Mouse (Mus musculus) C2C12 (cell line): Measurements from ENCODE around the gene Rhobtb1.

Experiments used
- CTCF ChIP-seq: IDR thresholded peaks from one replicate; pipeline ENCODE4 v1.5.1; 2011; ENCODE audit not compliant: control insufficient read depth, insufficient read depth, insufficient read length
- MYOD1 ChIP-seq: IDR thresholded peaks from one replicate; pipeline ENCODE4 v1.6.1; 2011; ENCODE audit warnings: low read depth; ENCODE audit not compliant: control insufficient read depth, insufficient read length
- MYOG ChIP-seq: IDR thresholded peaks from one replicate; pipeline ENCODE4 v1.6.1; 2011; ENCODE audit not compliant: control insufficient read depth, insufficient read length; ENCODE audit errors: extremely low read depth
- USF1 ChIP-seq: IDR thresholded peaks from one replicate; pipeline ENCODE4 v1.6.1; 2011; ENCODE audit warnings: low read depth, mild to moderate bottlenecking, control low read depth, moderate library complexity

DNA sequence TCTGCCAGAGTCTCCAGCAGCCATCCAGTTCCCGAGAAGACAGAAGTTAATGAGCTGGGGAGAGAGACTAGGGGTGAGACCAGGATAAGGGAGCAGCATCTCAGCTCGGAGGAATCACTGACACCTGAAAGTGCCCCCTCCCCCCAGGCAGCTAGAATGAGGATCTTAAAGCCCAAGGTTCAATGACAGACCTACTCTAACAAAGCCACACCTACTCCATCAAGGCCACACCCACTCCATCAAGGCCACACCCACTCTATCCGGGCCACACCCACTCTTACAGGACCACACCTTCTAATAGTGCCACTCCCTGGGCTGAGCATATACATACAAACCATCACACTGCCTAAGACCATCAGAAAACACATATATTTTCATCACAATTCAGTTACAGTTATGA, 86.0 kb downstream of the Rhobtb1 start:
- TF ChIP-seq USF1 (no peak), MYOG (no peak), CTCF (no peak), MYOD1 (no peak)
